Mouse (Mus musculus) embryonic facial prominence, embryonic 14.5 days (tissue): ENCODE data around the gene Mturn. TPM values are rescaled to one million over a fixed set of nuclear protein-coding genes. Genes with fewer than 3 reads are reported as not detected.
A peak's percentile ranks its signal among the peaks of the same experiment; 100 is the strongest.

Experiments
- ATAC-seq: fragments of 200-750 bp; cut with Nextera tagmentation; 2 replicates; pipeline ENCODE4 v1.8.0; 2017; ENCODE audit warnings: low read depth, moderate number of reproducible peaks, moderate TSS enrichment
- DNase-seq: peaks from one replicate; pipeline ENCODE4 v3.0.0-alpha.2; 2015; ENCODE audit warnings: low spot score
- H3K27ac ChIP-seq: fragments of 300-500 bp; sonication (generic); replicated peaks from 2 replicates; pipeline ENCODE4 v1.5.1; 2014; ENCODE audit warnings: low read depth, mild to moderate bottlenecking, low read length, moderate library complexity
- H3K27me3 ChIP-seq: fragments of 300-500 bp; sonication (generic); replicated peaks from 2 replicates; pipeline ENCODE4 v1.6.1; 2014; ENCODE audit warnings: low read length; ENCODE audit not compliant: control insufficient read depth, insufficient read depth
- H3K36me3 ChIP-seq: fragments of 300-500 bp; sonication (generic); 2 replicates; pipeline ENCODE4 v1.6.1; 2014; ENCODE audit warnings: low read length, mixed read lengths; ENCODE audit not compliant: control insufficient read depth, insufficient read depth
- H3K4me1 ChIP-seq: fragments of 300-500 bp; sonication (generic); 2 replicates; pipeline ENCODE4 v1.6.1; 2014; ENCODE audit warnings: antibody characterized with exemption, low read length; ENCODE audit not compliant: control insufficient read depth, insufficient read depth
- H3K4me2 ChIP-seq: fragments of 300-500 bp; sonication (generic); 2 replicates; pipeline ENCODE4 v1.6.1; 2014; ENCODE audit warnings: low read depth, mild to moderate bottlenecking, low read length, moderate library complexity, mixed read lengths
- H3K4me3 ChIP-seq: fragments of 300-500 bp; sonication (generic); 2 replicates; pipeline ENCODE4 v1.5.1; 2014; ENCODE audit warnings: low read depth, mild to moderate bottlenecking, low read length
- H3K9ac ChIP-seq: fragments of 300-500 bp; sonication (generic); 2 replicates; pipeline ENCODE4 v1.6.1; 2014; ENCODE audit warnings: low read depth, mild to moderate bottlenecking, low read length, moderate library complexity, mixed read lengths
- H3K9me3 ChIP-seq: fragments of 300-500 bp; sonication (generic); 2 replicates; pipeline ENCODE4 v1.6.1; 2016; ENCODE audit warnings: low read length; ENCODE audit not compliant: control insufficient read depth
- WGBS: fragments of 180-500 bp; shearing (Covaris S2); extraction: QIAGEN DNeasy Blood & Tissue Kit; methylation state at CpG from one replicate; pipeline ENCODE4 v1.1.7; 2014; 5-methylcytosine and 5-hydroxymethylcytosine counted together
- polyA plus RNA-seq: library from polyadenylated mRNA; unstranded; fragments of >200 nt; fragmentation: Nextera tagmentation; extraction: Ambion mirVana; gene quantifications from 2 replicates; pipeline ENCODE4 v1.2.1, GENCODE M21; 2014

The Mturn gene
- polyA plus RNA-seq, 1 experiment from 2014 or later = 17.9 TPM

DNA sequence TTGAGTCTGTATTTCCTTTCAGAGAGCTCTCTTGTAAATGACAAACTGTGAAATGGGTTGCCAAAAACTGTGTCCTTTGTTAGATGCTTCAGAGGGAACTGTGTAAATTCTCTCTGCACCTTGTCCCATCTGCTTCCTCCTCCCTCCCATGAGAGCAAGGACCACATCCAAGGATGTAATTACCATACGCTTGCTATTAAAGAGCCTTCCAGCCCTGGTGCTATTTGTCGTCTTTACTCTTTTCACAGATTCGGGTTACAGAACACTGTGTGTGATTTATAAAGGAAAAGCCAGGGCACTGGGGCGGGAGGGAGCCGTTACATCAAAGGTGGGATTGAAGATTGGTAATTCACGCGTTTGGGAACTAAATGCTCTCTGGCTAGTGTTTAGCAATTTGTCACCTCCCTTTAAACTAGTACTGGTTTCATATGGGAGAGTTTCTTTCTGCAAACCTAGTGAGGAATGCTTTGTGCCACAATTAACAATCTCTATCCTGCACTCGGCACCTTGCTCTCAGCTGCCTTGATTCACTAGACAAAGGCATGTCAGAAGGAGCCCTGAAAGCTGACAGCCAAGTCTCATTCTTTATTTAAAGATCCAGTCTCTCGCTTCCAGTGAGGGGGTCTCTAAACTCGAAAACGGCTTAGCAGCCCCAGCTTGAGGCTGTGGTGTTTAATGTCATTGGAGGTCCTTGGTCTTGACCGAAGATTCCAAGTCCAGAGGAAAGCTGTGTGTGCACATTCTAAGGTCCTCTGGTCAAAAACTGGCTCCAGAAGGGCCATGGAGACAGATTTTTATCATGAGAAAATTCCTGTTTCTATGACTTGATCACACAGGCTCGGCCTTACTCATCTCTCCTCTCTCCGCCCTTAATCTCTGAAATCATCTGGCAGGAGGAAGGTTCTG lies 22.5 kb downstream of the Mturn start:
- H3K9ac ChIP-seq = no peak overlapping the region
- no peak for DNase-seq
- H3K4me3 ChIP-seq = no peak overlapping the region
- H3K4me2 ChIP-seq = no peak overlapping the region
- 19% methylated on average over 14 of the region's 14 CpGs for WGBS
- H3K9me3 ChIP-seq = no peaks in the 10 kb centered on the region
- no peaks in the 10 kb centered on the region for H3K36me3 ChIP-seq
- H3K27ac ChIP-seq = no peak overlapping the region
- H3K4me1 ChIP-seq = peaks cover 4% of the 10 kb centered on the region; the same call in 1 of the 2 replicates
- H3K27me3 ChIP-seq = peaks cover 14% of the 10 kb centered on the region
- ATAC-seq = no peak

DNA sequence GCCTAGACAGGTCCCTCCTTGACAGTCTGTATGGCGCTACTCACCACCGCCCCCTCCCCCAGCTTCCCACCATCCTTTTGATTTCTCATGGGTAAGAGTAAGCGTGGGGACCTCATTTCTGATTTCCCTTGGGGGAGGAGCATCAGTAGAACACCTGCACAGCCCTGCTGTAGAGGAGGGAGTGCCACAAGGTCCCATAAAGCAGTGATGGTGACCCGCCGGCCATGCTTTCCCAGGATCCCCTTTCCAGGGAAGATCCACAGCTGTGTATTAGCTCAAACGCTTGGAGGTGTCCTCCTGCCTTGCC lies 23.1 kb downstream of the Mturn start:
- 37% methylated on average over 6 of the region's 6 CpGs for WGBS
- no peak for DNase-seq

DNA sequence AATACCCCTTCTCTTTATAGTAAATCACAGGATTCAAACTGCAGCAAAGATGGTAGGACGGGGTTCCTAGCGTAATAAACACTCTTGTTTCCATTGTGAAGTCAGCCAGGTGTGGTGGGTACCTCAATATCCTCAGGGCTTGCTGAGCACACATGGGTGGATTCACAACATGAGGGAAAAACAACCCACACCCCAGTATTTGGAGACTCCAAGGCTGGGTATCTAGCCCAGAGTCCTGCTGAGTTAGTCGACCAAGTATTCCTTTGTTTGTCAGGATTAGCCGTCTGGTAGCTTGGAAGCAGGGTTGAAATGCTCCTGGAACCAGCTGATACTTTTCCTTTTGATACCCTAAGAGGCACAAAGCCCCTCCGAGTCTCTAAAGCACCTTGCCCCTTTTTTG lies 23.4 kb downstream of the Mturn start:
- Histone ChIP-seq H3K4me1 (peaks cover 4% of the 10 kb centered on the region; the same call in 1 of the 2 replicates), H3K27me3 (peaks cover 14% of the 10 kb centered on the region), H3K9ac (no peak overlapping the region), H3K27ac (no peak overlapping the region; the same call in 1 of the 2 replicates), H3K4me3 (no peak overlapping the region), H3K9me3 (0 out of 2 replicates have a peak, but pooled peaks cover under 1% of the 10 kb centered on the region), H3K36me3 (no peaks in the 10 kb centered on the region), H3K4me2 (no peak overlapping the region)
- WGBS = 27% methylated on average over 5 of the region's 5 CpGs
- no peak for DNase-seq
- no peak for ATAC-seq

More for the DNA sequence above, 23.1 kb downstream of the Mturn start:
- H3K4me3 ChIP-seq = no peak overlapping the region
- H3K9me3 ChIP-seq = no peaks in the 10 kb centered on the region
- H3K27ac ChIP-seq = no peak overlapping the region
- peaks cover 4% of the 10 kb centered on the region; the same call in 1 of the 2 replicates for H3K4me1 ChIP-seq
- ATAC-seq = 0 out of 2 replicates have a peak, but pooled peaks have one; percentile 3
- H3K4me2 ChIP-seq = no peak overlapping the region
- H3K9ac ChIP-seq = no peak overlapping the region
- H3K27me3 ChIP-seq = peaks cover 14% of the 10 kb centered on the region
- no peaks in the 10 kb centered on the region for H3K36me3 ChIP-seq

DNA sequence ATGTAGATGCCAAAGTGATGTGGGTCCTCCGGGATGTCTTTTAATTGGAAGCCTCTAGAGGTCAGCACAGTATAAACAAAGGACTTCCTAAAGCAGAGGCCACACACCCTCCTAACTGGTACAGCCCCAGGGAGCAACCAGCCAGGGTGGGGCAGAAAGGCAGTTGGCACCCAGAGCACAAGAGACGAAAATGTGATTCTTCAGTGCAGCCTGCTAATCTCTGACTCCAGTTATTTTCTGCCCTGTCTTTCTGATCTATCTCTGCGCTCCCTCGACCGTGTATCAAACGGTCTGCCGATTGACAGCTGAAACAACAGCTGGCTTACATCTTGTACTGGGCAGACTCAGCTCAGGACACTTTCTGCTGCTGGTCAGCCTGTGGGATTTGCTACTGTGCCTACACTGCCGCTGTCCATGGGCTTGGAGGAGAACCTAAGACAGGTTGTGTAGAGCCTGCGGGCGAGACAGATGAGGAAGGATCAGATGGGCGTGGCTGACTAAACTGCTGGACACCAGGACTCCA lies 24.0 kb downstream of the Mturn start:
- Histone ChIP-seq H3K27me3 (peaks cover 14% of the 10 kb centered on the region), H3K9ac (peak overlapping the region; percentile 32; the same call in 1 of the 2 replicates), H3K27ac (no peak overlapping the region), H3K4me3 (no peak overlapping the region), H3K9me3 (0 out of 2 replicates have a peak, but pooled peaks cover 7% of the 10 kb centered on the region), H3K4me1 (peaks cover 4% of the 10 kb centered on the region; the same call in 1 of the 2 replicates), H3K4me2 (peak overlapping the region; percentile 43), H3K36me3 (no peaks in the 10 kb centered on the region)
- DNase-seq = peak; percentile 82
- peak; percentile 85 for ATAC-seq
- WGBS = 14% methylated on average over 11 of the region's 11 CpGs

DNA sequence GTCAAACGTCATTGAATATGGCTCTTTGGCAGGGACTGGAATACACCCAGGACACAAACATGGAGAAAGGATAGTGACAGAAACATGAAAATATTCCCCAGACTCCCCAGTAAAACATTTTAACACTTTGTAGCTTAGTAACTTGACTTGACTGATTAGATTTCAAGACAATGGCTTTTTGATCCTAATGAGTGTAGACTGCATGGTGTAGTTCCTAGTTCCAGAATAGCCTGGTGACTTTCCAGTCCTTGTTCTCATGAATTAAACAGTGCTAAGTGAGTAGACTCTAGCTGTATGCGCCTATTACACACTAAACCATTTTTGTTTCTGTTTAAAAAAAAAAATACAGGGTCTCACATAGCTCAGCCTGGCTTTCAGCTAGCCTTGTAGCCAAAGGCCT lies 24.7 kb downstream of the Mturn start:
- no peak overlapping the region for H3K27ac ChIP-seq
- WGBS = 68% methylated on average over 2 of the region's 2 CpGs
- 0 out of 2 replicates have a peak, but pooled peaks cover 11% of the 10 kb centered on the region for H3K9me3 ChIP-seq
- DNase-seq = no peak
- no peak overlapping the region for H3K4me3 ChIP-seq
- H3K4me2 ChIP-seq = no peak overlapping the region
- H3K9ac ChIP-seq = no peak overlapping the region
- H3K4me1 ChIP-seq = peaks cover 4% of the 10 kb centered on the region; the same call in 1 of the 2 replicates
- no peaks in the 10 kb centered on the region for H3K36me3 ChIP-seq
- ATAC-seq = no peak
- H3K27me3 ChIP-seq = peaks cover 14% of the 10 kb centered on the region

DNA sequence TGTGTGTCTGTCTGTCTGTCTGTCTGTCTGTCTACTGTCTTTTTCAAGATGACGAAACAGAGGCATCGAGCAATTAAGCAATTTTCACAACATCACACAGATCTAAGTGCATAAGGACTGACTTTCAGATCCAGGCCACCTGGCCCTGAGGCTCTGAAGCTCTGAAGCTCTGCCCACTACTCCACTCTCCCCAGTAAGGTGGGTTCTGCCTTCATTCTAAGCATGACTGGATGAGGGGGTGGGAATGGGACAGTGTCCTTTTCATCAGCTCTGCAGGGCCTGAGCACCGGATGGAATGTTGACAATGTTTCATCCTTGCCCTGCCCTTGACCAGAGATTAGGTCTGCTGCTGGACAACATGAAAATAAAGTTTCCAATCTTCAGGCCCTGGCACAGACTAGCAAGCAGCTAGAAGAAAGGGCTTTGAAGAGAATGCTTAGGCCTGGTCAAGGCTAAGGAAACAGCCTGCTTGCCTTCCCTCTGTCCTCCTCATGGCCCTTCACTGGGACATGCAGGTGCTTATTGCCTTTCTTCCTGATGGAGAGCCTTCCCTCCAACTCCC lies 25.3 kb downstream of the Mturn start:
- H3K9me3 ChIP-seq = 0 out of 2 replicates have a peak, but pooled peaks cover 11% of the 10 kb centered on the region
- H3K27me3 ChIP-seq = peaks cover 14% of the 10 kb centered on the region
- no peak overlapping the region for H3K4me3 ChIP-seq
- no peak overlapping the region for H3K27ac ChIP-seq
- H3K36me3 ChIP-seq = no peaks in the 10 kb centered on the region
- ATAC-seq (no peak), DNase-seq (no peak)
- H3K4me1 ChIP-seq = peaks cover 4% of the 10 kb centered on the region; the same call in 1 of the 2 replicates
- H3K4me2 ChIP-seq = no peak overlapping the region
- H3K9ac ChIP-seq = no peak overlapping the region
- WGBS = 85% methylated on average over 3 of the region's 3 CpGs

DNA sequence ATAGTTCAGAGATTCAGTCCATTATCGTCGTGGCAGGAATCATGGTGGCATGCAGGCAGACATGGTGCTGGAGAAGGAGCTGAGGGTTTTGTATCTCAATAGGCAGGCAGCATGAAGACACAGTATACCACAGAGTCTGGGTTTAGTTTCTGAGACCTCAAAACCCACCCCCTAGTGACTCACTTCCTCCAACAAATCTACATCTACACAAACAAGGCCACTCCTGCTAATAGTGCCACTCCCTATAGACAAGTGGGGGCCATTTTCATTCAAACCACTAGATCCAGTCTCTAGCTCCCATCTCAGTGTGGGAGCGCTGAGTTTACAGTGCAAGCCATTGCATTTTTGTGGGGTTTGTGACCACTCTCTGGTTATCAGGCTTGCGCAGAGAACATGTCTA lies 27.2 kb downstream of the Mturn start:
- H3K4me2 ChIP-seq = no peak overlapping the region
- H3K9me3 ChIP-seq = 0 out of 2 replicates have a peak, but pooled peaks cover 11% of the 10 kb centered on the region
- no peak overlapping the region for H3K27ac ChIP-seq
- H3K4me1 ChIP-seq = peaks cover 4% of the 10 kb centered on the region; the same call in 1 of the 2 replicates
- no peak overlapping the region for H3K9ac ChIP-seq
- no peak overlapping the region for H3K4me3 ChIP-seq
- 90% methylated on average over 4 of the region's 4 CpGs for WGBS
- ATAC-seq = no peak
- peaks cover 14% of the 10 kb centered on the region for H3K27me3 ChIP-seq
- H3K36me3 ChIP-seq = no peaks in the 10 kb centered on the region
- no peak for DNase-seq

DNA sequence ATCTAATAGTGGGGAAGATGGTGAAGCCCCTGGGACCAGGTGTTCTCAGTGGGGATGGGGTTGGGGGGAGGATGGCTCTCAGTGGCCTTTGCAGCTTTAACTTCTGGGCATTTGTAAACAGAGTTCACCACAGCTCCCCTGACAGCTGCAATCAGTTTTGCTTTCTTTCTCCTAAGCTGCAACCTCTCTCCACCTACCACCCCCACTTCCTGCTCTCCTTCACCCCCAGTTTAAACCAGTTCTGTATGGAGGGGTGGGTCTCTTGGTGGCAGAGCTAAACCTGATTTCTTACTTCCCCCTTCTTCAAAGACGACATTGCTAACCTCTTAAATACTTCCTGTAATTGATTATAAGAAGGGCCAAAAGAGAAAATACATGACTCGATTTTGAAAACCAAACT lies 34.3 kb downstream of the Mturn start:
- Histone ChIP-seq H3K4me2 (no peak overlapping the region), H3K36me3 (no peaks in the 10 kb centered on the region), H3K4me3 (no peak overlapping the region), H3K27me3 (no peaks in the 10 kb centered on the region), H3K27ac (no peak overlapping the region), H3K4me1 (no peaks in the 10 kb centered on the region), H3K9ac (no peak overlapping the region), H3K9me3 (0 out of 2 replicates have a peak, but pooled peaks cover 2% of the 10 kb centered on the region)
- 20% methylated on average over 2 of the region's 2 CpGs for WGBS
- no peak for ATAC-seq
- no peak for DNase-seq
